Mouse (Mus musculus): Measurements from ENCODE around the gene Adam19.

Adam19 gene

DNA sequence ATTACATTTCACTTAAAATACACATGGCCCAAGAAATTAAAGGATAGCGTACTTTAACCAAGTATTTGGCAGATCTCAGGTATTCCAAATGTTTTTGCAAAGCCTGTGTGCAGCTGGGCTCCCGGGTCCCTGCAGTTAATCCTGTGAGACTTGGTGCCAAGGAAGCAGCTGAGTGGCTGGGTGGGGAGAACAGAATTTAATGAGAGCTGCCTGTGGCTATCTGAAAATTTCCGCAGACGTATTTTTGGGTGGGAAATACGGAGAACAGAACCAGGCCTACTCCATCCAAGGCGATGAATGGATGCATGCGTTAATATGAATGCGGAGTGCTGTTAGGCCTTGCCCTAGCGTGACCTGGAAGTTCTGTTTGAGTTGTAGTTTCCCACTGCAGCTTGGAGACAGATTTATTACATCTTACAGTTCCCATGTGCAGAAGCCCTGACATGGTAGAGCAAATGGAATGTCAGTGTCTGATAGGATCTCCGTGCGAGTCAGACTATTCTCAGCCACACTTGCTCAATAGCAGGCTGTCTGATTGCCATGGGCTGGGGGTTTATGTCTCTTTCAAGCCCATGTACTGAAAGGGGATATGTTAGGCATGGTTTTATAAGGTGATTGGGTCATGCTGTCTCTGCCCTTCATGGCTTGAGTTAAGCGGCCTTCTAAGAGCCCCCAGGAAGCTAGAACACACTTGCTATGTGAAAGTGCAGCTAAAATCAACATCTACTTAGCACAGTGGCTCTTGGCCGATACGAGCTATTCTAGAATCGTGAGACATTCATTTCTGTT, 17.5 kb downstream of the Adam19 start:
- no peak for DNase-seq (ENCODE audit: low read depth, low spot score)

DNA sequence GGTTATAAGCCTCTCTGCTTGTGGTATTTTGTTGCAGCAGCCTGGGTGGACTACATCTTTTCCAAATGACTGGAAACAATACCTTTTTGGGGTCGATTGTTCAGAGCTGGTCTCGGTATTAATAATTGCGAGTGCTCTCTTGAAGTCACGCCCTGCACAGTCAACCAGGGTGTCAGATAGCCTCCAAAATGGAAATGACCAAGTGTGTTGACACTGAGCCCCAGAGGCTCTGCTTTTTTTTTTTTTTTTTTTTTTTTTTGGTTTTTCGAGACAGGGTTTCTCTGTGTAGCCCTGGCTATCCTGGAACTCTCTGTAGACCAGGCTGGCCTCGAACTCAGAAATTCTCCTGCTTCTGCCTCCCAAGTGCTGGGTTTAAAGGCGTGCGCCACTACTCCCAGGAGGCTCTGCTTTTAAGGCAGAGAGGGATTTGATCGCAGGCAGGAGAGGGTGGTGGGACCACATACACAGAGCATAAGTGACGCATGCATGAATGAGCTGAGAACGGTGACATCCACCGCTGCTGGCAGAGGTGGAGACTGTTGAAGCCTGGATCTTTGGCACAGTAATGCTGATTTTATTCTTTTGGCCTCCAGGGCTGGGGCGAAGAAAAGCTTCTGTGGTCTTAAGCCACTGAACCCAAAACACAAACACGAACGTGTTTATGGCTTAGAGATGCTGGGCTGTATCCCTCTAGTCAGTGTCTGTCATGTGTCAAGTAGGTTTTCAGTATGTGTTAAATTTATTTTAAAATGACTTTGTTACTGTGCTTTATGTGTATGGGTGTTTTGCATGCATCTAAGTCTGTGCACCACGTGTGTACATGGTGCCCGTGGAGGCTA, 18.3 kb downstream of the Adam19 start:
- DNase-seq (ENCODE audit: low read depth, low spot score): no peak

DNA sequence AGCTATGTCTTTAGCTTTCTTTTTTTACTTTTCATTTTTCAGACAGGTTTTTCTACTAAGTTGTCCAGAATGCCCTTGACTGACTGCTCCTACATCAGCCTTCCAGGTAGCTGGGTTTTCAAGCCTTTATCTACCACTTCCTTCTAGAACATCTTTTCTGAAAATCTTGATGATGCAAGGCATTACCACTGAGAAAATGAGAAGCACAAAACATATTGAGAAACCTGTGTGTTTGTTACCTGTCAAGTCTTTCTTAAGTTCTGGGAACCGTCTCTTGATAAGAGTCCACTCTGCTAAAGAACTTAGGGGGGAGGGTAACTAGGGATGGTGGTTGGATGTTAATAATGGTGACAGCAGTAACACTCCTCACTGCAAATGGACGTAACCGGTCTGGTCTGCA, 19.7 kb downstream of the Adam19 start:
- no peak for DNase-seq (ENCODE audit: low read depth, low spot score)

DNA sequence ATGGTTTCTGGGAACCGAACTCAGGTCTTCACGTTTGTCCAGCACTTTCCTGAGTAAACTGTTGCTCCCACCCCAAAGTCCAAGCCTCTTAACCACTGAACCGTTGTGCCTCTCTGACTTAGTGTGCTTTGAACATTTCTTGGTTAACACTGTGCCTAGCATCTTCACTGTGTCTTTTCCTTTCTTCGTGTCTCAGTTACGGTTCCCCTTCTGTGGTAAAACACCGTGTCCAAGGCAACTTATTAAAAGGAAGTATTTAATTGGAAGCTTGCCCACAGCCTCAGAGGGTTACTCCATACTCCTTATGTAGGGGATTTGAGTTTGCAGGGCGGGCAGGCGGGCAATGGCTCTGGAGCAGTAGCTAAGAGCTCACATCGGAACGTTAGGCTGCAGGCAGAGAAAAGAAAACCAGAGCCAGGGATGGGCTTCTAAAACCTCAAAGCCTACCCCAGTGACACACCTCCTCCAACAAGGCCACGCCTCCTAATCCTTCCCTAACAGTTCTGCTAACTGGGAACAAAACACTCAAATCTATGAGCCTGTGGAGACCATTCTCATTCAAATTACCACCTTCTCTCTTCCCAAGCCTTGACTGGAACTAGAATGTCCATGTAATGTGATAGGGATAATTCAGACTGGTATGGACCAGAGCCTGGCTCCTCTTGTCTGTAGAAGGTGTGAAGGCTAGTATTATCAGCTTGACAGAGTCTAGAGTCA, 20.8 kb downstream of the Adam19 start:
- DNase-seq (ENCODE audit: low read depth, low spot score): no peak

DNA sequence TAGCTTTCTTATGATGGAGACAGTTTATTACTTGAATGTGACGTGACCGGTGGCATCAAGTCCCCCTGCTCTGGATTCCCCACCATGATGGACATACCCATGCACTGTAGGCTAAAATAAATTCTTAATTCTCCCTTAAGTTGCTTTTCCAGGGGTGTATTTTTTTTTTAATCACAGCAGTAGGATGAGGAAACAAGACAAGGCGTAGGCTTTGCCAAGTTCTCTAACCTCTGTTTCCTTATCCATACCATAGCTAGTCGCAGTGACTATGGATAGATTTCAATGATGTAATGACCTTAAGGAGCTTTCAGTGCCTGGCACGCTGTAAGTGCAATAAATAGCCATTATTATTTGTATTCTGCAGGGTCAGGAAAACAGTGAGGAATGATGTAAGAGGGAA, 21.5 kb downstream of the Adam19 start:
- DNase-seq (ENCODE audit: low read depth, low spot score): no peak

DNA sequence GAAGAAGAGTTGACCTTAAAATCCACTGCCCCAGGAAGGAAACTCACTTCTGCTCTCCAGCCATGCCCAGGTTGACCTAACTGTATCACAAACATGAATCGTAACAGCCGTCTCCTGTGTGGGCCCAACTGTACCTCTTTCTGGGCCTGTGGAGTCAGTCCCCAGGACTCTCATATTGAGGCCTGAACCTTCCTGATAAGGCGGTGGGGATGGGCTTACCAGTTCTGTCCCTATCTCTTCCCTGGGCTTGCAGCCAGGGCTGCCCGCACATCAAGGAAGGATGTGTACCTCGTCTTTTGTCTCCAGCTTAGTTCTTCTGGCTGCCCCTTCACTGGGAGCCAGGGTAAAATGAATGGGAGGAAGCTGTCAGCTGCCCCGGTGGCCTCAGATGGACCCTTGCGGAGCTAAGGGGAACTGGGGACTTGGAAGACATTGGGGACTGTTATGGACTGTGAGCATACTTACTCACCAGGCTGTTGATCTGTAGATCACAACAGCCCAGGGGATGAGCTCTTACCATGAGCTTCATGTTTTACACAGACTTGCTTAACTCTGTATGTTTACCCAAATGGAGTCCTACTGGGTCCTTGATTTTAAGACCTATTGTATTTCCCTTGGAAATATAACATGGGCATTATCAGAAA, 22.1 kb downstream of the Adam19 start:
- no peak for DNase-seq (ENCODE audit: low read depth, low spot score)

DNA sequence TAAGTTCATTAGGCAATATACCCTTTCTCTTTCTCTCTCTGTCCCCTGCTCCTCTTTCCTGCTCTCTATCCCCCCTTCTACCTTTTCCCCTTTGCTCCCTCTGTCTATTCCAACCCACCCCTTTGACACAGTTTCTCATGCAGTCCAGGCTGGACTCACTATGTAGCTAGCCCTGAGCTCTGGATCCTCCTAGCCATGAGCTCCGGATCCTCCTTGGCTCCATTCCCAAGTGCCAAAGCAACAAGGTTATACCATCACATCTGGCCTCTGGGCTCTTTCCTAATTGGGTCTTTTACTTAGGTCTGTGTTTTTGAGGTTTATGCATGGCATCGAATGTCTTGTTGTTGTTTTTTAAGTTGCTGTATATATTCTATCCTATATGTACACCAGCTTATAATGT, 25.3 kb downstream of the Adam19 start:
- DNase-seq (ENCODE audit: low read depth, low spot score): no peak

DNA sequence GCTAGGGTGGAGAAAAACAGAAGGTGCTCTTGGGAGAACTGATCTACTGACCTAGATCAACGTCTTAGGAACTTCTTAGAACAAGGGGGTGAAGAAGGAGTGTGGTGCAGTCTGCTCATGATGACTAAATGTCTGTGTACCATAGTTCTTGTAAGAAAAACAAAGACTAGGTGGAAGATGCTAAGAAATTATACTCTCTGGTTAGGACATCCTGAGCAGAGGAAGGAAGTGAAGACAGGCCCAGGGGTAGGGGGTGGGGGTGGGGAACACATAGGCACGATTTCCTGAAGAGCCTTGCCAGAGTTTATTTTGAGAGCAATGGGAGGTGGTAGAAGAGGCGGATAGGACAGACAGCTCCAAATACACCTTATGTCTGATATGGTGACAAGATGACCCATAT, 27.6 kb downstream of the Adam19 start:
- no peak for DNase-seq (ENCODE audit: low read depth, low spot score)

DNA sequence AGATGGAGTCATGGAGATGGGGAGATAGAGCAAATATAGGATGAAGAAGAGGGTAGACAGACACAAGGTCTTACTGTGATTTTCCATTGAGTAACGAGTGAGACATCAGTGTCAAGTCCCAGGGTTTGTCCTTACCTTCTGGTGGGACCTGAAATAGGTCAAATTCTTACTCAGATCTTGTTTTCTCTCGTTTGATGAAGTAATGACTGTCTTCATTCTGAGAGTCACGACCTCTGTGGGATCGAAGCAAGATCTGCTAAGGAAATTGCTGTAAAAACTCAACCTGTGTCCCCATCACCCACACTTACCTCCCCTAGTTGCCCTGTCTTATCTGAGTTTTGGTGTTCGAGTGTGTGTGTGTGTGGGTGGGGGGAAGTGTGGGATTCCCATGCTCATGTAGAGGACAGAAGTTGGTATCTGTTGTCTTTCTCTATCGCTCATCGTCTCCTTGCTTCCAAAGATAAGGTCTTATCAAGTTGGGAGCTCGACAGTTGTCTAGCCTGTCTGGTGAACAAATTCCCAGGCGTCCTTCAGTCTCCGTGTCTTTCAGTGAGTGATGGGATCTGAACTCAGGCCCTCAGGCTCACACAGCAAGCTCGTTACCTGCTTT, 28.1 kb downstream of the Adam19 start:
- no peak for DNase-seq (ENCODE audit: low read depth, low spot score)

DNA sequence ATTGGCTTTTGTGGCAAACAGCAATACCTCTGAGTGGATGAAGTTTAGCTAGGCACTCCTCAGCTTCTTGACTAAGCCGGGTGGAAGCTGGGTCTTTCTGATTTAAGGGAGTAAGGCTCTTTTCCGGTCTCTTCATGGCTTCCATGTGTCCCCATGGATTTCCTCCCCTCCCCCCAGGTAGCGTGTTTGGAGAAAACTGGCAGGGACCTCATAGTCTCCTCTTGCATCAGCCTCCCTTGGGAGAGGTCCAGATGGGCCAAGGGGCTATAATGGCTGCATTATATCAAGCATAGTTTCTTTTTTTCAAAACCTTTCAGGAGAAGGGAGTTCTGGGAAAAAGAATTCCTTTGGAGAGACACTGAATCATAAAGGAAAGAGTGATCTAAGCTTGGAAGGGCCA, 28.8 kb downstream of the Adam19 start:
- DNase-seq (ENCODE audit: low read depth, low spot score): no peak

DNA sequence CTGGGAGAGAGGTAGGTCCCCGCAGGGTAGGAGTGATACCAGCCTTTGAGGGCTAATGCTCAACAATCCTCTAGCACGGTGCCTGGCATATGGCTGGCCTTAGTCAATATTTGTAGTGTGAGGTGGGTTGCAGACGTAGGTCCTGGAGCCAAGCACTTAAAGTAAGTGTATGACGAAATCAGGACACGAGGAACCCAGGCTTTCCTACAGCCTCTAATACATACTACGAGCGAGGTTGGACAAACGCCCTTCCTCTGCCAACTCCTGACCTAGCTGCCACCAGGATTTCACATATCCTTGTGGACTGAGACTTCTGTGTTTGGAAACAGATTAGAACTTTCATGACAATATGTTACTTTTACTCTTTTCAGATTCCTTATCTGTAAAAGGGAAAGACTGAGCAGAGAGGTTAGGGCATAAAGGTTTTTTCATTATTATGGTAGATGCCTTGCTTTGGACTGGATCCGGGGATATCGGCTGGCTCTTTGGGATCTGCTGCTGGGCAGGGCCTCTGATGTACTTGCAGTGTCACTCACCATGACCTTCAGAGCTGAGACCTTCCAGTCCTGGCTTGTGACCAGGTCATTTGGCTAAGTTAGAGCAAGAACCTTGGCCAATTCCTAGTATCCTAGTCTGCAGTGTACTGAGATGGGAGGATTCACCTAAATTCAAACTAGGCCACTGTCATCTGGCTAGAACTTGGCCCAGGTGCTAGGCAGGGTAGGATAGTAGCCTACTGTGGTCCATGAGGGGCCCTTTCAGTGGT, 29.8 kb downstream of the Adam19 start:
- DNase-seq (ENCODE audit: low read depth, low spot score): no peak

DNA sequence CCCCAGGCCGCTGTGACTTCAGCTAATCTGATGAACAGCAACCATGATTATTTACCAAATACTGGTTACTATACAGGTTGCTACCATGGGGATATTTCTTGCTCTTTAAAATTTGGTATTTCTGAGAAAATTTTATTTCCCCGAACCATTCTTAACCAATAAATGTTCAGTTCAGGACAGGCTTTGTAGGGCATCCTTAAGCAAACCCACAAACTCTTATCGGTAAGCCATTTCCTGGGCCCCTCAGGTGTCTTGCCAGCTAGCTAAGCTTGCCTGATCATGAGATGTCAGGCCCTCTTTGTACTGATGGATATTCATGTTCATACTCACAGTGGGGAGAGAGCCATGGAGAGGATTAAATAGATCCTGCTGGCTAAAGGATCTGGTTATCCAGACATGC, 30.7 kb downstream of the Adam19 start:
- DNase-seq (ENCODE audit: low read depth, low spot score): no peak

DNA sequence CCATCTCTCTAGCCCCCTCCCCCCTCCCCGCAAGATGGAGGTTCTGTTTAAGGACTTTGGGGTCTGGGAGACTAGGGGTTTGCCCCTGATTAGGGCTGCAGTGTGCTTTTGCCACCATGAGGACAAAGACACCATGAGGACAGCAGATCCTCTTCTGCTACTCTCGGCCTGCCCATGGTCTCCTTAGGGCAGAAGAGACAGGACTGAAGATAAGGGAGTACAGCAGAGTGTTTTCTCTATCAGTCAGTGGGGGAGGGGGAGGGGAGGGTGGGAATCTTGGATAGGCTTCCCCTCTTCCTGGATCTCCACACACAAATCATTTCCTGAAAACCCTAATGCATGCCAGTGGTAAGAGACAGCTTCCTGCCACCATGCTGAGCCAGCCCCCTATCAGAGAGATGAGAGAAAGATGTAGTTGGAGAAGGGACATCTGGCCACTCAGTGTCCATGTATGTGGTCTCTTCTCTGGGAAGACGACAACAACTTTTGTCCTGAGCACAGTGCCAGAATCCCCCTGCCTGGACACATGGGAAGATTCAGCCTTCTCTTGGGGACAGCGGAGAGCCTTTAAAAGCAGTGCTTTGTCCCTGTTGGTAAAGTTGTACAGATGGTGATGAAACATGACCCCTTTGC, 33.4 kb downstream of the Adam19 start:
- no peak for DNase-seq (ENCODE audit: low read depth, low spot score)

DNA sequence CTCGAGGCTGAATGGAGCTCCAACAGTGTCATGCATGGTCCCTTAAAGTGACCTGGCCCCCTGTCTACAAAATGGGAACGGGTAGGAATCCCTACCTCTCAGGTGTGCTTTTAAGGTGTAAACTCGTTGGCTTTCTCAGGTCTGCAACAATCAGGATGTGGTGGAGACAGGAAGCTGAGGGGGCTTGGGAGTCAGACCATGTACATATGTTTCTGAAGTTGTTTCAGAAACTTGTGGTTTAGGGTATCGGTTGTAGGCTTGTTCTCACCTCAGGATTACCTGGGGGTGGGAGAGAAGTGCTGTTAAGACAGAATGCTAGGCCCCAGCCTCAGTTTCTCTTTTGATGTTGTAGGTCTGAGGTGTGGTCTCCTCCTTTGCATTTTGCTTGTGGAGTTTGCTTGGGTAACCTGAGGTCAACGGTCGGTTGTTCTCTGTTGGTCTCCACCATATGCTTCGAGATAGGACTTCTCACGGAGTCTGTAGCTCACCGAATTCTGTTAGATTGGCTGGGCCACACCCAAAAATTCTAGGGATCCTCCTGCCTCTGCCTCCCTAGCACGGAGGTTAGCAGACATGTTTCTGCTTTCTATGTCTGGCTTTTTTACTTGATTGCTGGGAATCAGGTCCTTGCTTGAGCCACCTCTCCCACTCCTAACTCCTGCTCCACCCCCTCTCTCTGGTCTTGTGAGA, 34.4 kb downstream of the Adam19 start:
- no peak for DNase-seq (ENCODE audit: low read depth, low spot score)

DNA sequence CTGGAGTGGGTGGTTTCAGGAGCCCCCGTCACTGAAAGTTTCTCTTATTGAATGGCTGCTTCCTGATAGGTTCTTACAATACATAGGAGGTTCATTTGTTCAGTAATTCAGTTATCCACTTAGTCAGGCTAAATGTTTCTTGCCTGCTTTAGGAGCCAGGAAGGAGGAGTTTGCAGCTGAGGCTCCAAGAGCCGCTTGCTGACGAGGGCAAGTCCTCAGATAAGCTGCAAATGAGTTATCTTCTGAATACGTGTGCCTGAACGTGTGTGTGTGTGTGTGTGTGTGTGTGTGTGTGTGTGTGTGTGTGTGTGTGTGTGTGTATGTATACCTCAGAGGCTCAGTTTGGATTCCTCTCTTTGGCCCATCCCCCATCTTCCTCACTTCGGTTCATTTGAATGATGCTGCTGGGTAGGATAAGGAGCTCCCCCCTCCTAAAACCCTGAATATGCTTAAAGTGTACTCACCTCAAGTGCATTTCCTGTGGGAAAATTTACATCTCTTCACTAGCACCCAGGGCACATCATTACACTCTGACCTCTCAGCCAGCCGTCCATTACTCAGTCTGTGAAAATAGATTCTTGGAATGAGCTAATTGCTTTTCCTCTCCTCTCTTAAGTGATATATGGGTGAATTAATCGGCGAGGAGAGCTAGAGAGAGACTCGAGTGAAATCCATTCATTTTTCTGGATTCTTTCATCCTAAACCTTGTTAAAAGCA, 35.3 kb downstream of the Adam19 start:
- DNase-seq (ENCODE audit: low read depth, low spot score): no peak

DNA sequence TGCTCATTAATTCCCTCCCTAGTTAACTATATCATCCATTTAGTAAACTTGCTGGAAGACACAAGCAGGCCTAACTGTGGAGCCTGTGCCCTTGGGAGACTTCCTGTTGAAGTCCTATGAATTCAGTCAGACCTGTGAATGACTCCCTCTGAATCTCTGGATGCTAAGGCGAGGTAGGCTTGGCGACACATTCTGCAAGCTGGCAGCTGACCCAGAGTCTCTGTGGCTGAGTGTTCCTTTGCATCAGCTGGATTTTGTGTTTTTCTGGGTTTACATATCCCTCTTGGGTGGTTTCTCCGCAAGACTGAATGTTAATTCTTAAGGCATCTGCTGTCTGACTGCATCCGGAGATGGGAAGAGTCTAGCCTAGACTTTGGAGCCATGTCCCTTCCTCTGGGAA, 36.3 kb downstream of the Adam19 start:
- DNase-seq (ENCODE audit: low read depth, low spot score): no peak

DNA sequence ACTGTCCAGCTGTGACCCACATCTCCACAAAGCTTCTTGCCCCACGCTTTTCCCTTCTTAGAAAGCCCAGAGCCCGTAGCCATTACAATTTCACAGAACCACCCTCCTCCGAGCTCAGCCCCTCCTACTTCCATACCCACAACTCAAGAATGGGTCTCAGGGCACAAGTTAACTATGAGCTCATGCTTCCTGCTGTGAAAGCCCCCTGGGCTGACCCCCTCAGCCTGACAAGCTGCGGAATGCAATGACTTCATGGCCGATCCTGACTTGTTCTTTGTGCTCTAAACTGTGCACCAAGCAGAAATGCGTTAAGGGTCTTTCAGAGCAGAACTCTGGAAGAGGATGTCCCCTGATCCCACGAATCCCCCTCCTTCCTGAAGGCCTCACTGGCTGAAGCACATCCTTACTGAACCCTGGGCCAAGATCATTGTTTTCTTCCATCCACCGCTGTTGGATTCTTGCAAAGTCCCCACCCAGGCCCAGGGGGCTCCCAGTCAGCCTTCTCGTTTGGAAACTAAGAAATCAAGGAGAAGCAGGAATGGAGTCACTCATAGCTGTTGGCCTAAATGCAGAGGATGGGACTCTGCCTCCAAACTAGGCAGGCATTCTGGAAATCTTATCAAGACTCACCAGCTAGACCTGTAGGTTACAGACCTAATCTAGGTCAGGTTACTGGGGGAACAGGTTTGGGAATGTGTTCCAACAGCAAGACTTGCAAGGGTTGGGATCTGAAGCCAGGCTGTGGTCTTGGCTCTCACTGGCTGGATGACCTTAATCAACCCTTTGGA, 39.9 kb downstream of the Adam19 start:
- no peak for DNase-seq (ENCODE audit: low read depth, low spot score)

DNA sequence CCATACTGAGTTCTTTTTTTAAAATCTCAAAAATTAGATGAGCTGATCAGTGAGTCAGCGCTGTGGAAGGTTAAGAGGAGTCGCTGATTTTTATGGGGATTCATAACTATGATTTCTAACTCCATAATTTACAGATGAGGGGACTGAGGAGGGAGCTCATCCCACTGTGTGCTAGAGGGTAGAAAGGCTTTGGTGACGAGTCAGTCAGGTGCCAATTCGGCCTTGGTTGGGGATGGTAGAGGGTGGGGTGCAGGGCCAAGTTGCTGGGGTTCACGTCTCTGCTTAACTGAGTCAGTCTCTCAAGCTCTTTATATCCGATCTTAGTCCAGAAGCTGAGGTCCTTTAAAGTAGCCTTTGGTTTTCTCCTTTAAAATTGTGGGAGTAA, 40.5 kb downstream of the Adam19 start:
- no peak for DNase-seq (ENCODE audit: low read depth, low spot score)
